ENCODE assay signal across 22 mouse cellular contexts in the genomic region with DNA sequence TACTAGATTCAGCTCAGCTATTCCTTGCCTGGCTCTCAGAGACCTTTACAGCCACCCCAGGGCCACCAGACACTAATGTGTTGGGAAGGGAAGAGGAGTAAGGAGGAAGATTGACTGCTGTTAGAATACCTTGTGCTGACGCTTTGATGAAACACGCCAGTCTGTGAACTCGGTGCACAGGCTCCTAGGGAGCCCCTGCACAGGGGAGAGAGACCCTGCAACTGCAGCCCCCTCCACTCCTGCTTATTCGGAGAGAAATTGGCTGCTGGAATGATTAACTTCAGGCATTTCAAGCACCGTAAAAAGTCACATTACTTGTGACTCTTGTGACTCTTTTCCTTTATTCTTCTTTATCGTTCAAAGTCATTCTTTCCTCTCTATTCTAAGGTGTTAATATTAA.
DNase-seq lines count a peak whose midpoint lies in the region; ATAC-seq lines count a peak whose summit lies in the region.
"Had no signal": no experiment of that assay in that cellular context is flagged by ENCODE, and none has a peak within 500 bp of the region (broad histone marks: within the 10 kb centered on the region; RNA-seq: fewer than 3 reads in every experiment).

No protein-coding gene starts in this region.

- H3K27ac ChIP-seq in heart, embryonic 12.5 days (ENCODE audit: poor library complexity, severe bottlenecking): 0 out of 2 replicates have a peak overlapping the region, but pooled peaks have one; percentile 12
- 0 out of 2 replicates have a peak overlapping the region, but pooled peaks have one; percentile 16 for H3K27ac ChIP-seq in kidney, embryonic 15.5 days
- H3K27ac ChIP-seq in neural tube, embryonic 14.5 days (ENCODE audit: low read depth, low read length): no peak overlapping the region
- H3K27ac ChIP-seq: embryonic facial prominence, embryonic 12.5 days; forebrain, embryonic 15.5 days; hindbrain, embryonic 10.5 days; hindbrain, postnatal 0 days; liver, embryonic 15.5 days; neural tube, embryonic 12.5 days had no signal

- H3K4me3 ChIP-seq in heart, embryonic 12.5 days: no peak overlapping the region
- no peak overlapping the region for H3K4me3 ChIP-seq in kidney, embryonic 15.5 days (replicated peaks)
- no peak overlapping the region for H3K4me3 ChIP-seq in neural tube, embryonic 14.5 days (ENCODE audit: low read depth, low read length)
- H3K4me3 ChIP-seq: embryonic facial prominence, embryonic 12.5 days; erythroblast, embryonic 14.5 days; forebrain, embryonic 15.5 days; hindbrain, embryonic 10.5 days; liver, embryonic 15.5 days; neural tube, embryonic 12.5 days had no signal

- H3K4me2 ChIP-seq in heart, embryonic 12.5 days: no peak overlapping the region
- no peak overlapping the region for H3K4me2 ChIP-seq in kidney, embryonic 15.5 days
- no peak overlapping the region for H3K4me2 ChIP-seq in neural tube, embryonic 14.5 days (ENCODE audit: low read depth, low read length)
- H3K4me2 ChIP-seq: embryonic facial prominence, embryonic 12.5 days; forebrain, embryonic 15.5 days; liver, embryonic 15.5 days; neural tube, embryonic 12.5 days had no signal

- no peak for ATAC-seq in heart, embryonic 12.5 days (ENCODE audit: insufficient number of reproducible peaks, low FRiP score)
- peak; percentile 36; the same call in 1 of the 2 replicates for ATAC-seq in kidney, embryonic 15.5 days (replicated peaks; ENCODE audit: low FRiP score)
- 0 out of 2 replicates have a peak, but pooled peaks have one; percentile 11 for ATAC-seq in neural tube, embryonic 14.5 days (ENCODE audit: low read depth)
- ATAC-seq: forebrain, embryonic 15.5 days; hindbrain, postnatal 0 days; lung, postnatal 0 days had no signal

- peaks cover 36% of the 10 kb centered on the region for H3K4me1 ChIP-seq in heart, embryonic 12.5 days (replicated peaks)
- H3K4me1 ChIP-seq in kidney, embryonic 15.5 days: peaks cover 15% of the 10 kb centered on the region
- H3K4me1 ChIP-seq in neural tube, embryonic 14.5 days (ENCODE audit: control insufficient read depth, insufficient read depth, low read length): peaks cover 27% of the 10 kb centered on the region
- H3K4me1 ChIP-seq: liver, embryonic 15.5 days had no signal

- no peak for DNase-seq in heart, postnatal 36 days
- DNase-seq in kidney, adult 11 months: no peak
- no peak for DNase-seq in neural tube, embryonic 10.5 days (ENCODE audit: extremely low spot score, low spot score)
- DNase-seq in adrenal gland, adult 8-10 months: no peak
- DNase-seq: adrenal gland, postnatal 25 days; cerebellum, adult 11 months; cerebellum, postnatal 10 days; gastrocnemius, postnatal 25 days; kidney, postnatal 14 days; thymus, postnatal 36 days had no signal

- intact Hi-C loops in heart, postnatal 36 days (cut with DNase I): no loop called here

- WGBS in heart, embryonic 12.5 days: 62% methylated on average over 6 of the region's 6 CpGs
- 39% methylated on average over 6 of the region's 6 CpGs for WGBS in kidney, embryonic 15.5 days
- WGBS in neural tube, embryonic 14.5 days: 18% methylated on average over 6 of the region's 6 CpGs

- no peaks in the 10 kb centered on the region for H3K27me3 ChIP-seq in heart, embryonic 12.5 days (replicated peaks)
- H3K27me3 ChIP-seq in kidney, embryonic 15.5 days: no peaks in the 10 kb centered on the region
- no peaks in the 10 kb centered on the region for H3K27me3 ChIP-seq in neural tube, embryonic 14.5 days (ENCODE audit: control insufficient read depth, insufficient read depth, low read length)
- H3K27me3 ChIP-seq: CH12.LX; embryonic facial prominence, embryonic 12.5 days; forebrain, embryonic 15.5 days; liver, embryonic 15.5 days; neural tube, embryonic 12.5 days had no signal

- H3K9me3 ChIP-seq in heart, embryonic 12.5 days (replicated peaks): no peaks in the 10 kb centered on the region
- H3K9me3 ChIP-seq in kidney, embryonic 15.5 days (replicated peaks): no peaks in the 10 kb centered on the region
- H3K9me3 ChIP-seq in neural tube, embryonic 14.5 days (ENCODE audit: control insufficient read depth, low read length): no peaks in the 10 kb centered on the region
- H3K9me3 ChIP-seq: embryonic facial prominence, embryonic 12.5 days; forebrain, embryonic 15.5 days; hindbrain, embryonic 10.5 days; liver, embryonic 15.5 days; neural tube, embryonic 12.5 days had no signal

- H3K36me3 ChIP-seq in heart, embryonic 12.5 days: no peaks in the 10 kb centered on the region
- no peaks in the 10 kb centered on the region for H3K36me3 ChIP-seq in kidney, embryonic 15.5 days
- no peaks in the 10 kb centered on the region for H3K36me3 ChIP-seq in neural tube, embryonic 14.5 days (ENCODE audit: control insufficient read depth, insufficient read depth, low read length)
- H3K36me3 ChIP-seq: embryonic facial prominence, embryonic 12.5 days; forebrain, embryonic 15.5 days; hindbrain, embryonic 10.5 days; liver, embryonic 15.5 days; neural tube, embryonic 12.5 days had no signal

- peak overlapping the region; percentile 50; the same call in 1 of the 2 replicates for H3K9ac ChIP-seq in heart, embryonic 12.5 days
- H3K9ac ChIP-seq in kidney, embryonic 15.5 days: no peak overlapping the region
- no peak overlapping the region for H3K9ac ChIP-seq in neural tube, embryonic 14.5 days (replicated peaks; ENCODE audit: low read depth, low read length)
- H3K9ac ChIP-seq: embryonic facial prominence, embryonic 12.5 days; forebrain, embryonic 15.5 days; liver, embryonic 15.5 days; neural tube, embryonic 12.5 days had no signal
